10 mouse cellular contexts compared by ENCODE assay signal in genomic region chr3:62455854-62456253, GRCm38 (mm10). TPM values are rescaled to one million over a fixed set of nuclear protein-coding genes. Genes with fewer than 3 reads are reported as not detected.
A peak's percentile ranks its signal among the peaks of the same experiment; 100 is the strongest.
DNase-seq lines count a peak whose midpoint lies in the region; ATAC-seq and TF ChIP-seq lines count a peak whose summit lies in the region.
"Had no signal": no experiment of that assay in that cellular context is flagged by ENCODE, and none has a peak within 500 bp of the region (broad histone marks: within the 10 kb centered on the region; RNA-seq: fewer than 3 reads in every experiment).

No protein-coding gene starts in this region.

- H3K9me3 ChIP-seq in heart, embryonic 11.5 days (replicated peaks; ENCODE audit: control insufficient read depth, low read length), result no peaks in the 10 kb centered on the region
- H3K9me3 ChIP-seq: megakaryocyte, embryonic 14.5 days had no signal

- 58% methylated on average over 1 of the region's 1 CpGs for WGBS in heart, embryonic 11.5 days (ENCODE audit: insufficient replicate concordance)

- no peak for TF ChIP-seq POLR2A in brain, embryonic 14.5 days (IDR thresholded peaks at IDR 0.05; ENCODE audit: borderline replicate concordance, extremely low read depth, insufficient read depth, insufficient read length, poor library complexity, severe bottlenecking)

- no peak overlapping the region for H3K4me3 ChIP-seq in gastrocnemius, adult 2 months
- H3K4me3 ChIP-seq in heart, embryonic 11.5 days (ENCODE audit: low read depth, low read length), result no peak overlapping the region
- H3K4me3 ChIP-seq: erythroblast, embryonic 14.5 days; megakaryocyte, embryonic 14.5 days had no signal

- DNase-seq in Muller cell, postnatal 12 days (ENCODE audit: inconsistent ontology term), result peak; percentile 69
- peak; percentile 87 for DNase-seq in brain, embryonic 14.5 days (ENCODE audit: low read depth)
- DNase-seq in frontal cortex, postnatal 10 days (ENCODE audit: low spot score in 2 of 2), result peak; percentile 36 to 67
- peak; percentile 46 to 67 for DNase-seq in left cerebral cortex, postnatal 10 days (ENCODE audit: extremely low spot score in 1 of 2, low spot score in 2 of 2)
- no peak for DNase-seq in gastrocnemius, adult 2 months
- no peak for DNase-seq in gastrocnemius, postnatal 25 days
- DNase-seq: heart, postnatal 4 days had no signal

- H3K9ac ChIP-seq in heart, embryonic 11.5 days (ENCODE audit: low read depth, low read length), result no peak overlapping the region

- H3K27me3 ChIP-seq in heart, embryonic 11.5 days (ENCODE audit: control insufficient read depth, insufficient read depth, low read length), result no peaks in the 10 kb centered on the region

- no peak for TF ChIP-seq CTCF in brain, embryonic 14.5 days (IDR thresholded peaks at IDR 0.05; ENCODE audit: borderline replicate concordance, extremely low read depth, insufficient read depth, insufficient read length)
- TF ChIP-seq CTCF in gastrocnemius, adult 2 months (IDR thresholded peaks at IDR 0.05), result no peak

- intact Hi-C loops in left cerebral cortex, postnatal 10 days (cut with DNase I), result loop anchor here (5.0 kb wide), 3 partner anchors 114 to 1209 kb away; no protein-coding TSS in a partner anchor
- intact Hi-C loops in gastrocnemius, adult 2 months (cut with DNase I), result loop anchor here (5.0 kb wide), 2 partner anchors 239 to 1214 kb away; no protein-coding TSS in a partner anchor

- H3K4me1 ChIP-seq in heart, embryonic 11.5 days (ENCODE audit: control insufficient read depth, insufficient read depth, low read length), result no peaks in the 10 kb centered on the region; the same call in 1 of the 2 replicates

- ATAC-seq in heart, embryonic 11.5 days (replicated peaks; ENCODE audit: insufficient number of reproducible peaks, low FRiP score, low TSS enrichment), result no peak

- no peak overlapping the region for H3K27ac ChIP-seq in gastrocnemius, adult 2 months
- no peak overlapping the region for H3K27ac ChIP-seq in heart, embryonic 11.5 days (ENCODE audit: low read depth, low read length)

- H3K4me2 ChIP-seq in heart, embryonic 11.5 days, result no peak overlapping the region

- H3K36me3 ChIP-seq in heart, embryonic 11.5 days (ENCODE audit: control insufficient read depth, insufficient read depth, low read length), result no peaks in the 10 kb centered on the region

RNA-seq across cellular contexts. Expression of gene Dhx36, which starts 51.0 kb away (rescaled TPM):
- 57.3 and 58.6 TPM in 2 replicates for polyA plus RNA-seq in brain, embryonic 14.5 days (2012; rRNA removed)
- 10 to 100 TPM; 59.4 to 60.3 TPM for total RNA-seq in left cerebral cortex, postnatal 10 days (2021)
- 10 to 100 TPM; 15.8 to 17.2 TPM for total RNA-seq in gastrocnemius, adult 2 months (2021)
- 27.0 and 27.7 TPM in 2 replicates for polyA plus RNA-seq in heart, embryonic 11.5 days (2014; fragmentation: Nextera tagmentation; extraction: Ambion mirVana)
- 10 to 100 TPM; 12.7 TPM for total RNA-seq in gastrocnemius, postnatal 25 days (2021)

Comparison
In these comparisons a context has a peak if more than half of its experiments do, and no peak if none do; other contexts are left out.
1. DNase-seq: peak in Muller cell, postnatal 12 days (single experiment), brain, embryonic 14.5 days (single experiment), frontal cortex, postnatal 10 days (2 of 2) and left cerebral cortex, postnatal 10 days (2 of 2); none in gastrocnemius, adult 2 months (single experiment) and gastrocnemius, postnatal 25 days (single experiment).